Mouse (Mus musculus) E14TG2a.4 (cell line): ENCODE measurements around the gene Slc30a3.

Experiments used
- H3K27me3 ChIP-seq: 2 replicates; pipeline ENCODE4 v1.6.1; 2014; ENCODE audit warnings: low read length, control low read depth; ENCODE audit not compliant: insufficient read depth
- H3K36me3 ChIP-seq: 2 replicates; pipeline ENCODE4 v1.6.1; 2014; ENCODE audit warnings: low read length, control low read depth; ENCODE audit not compliant: insufficient read depth
- H3K4me1 ChIP-seq: replicated peaks from 2 replicates; pipeline ENCODE4 v1.6.1; 2014; ENCODE audit warnings: low read depth, low read length, control low read depth
- H3K4me3 ChIP-seq: replicated peaks from 2 replicates; pipeline ENCODE4 v1.5.1; 2014; ENCODE audit warnings: mild to moderate bottlenecking, low read length
- H3K9me3 ChIP-seq: 2 replicates; pipeline ENCODE4 v1.6.1; 2014; ENCODE audit warnings: low read length, control low read depth
- CTCF ChIP-seq: conservative IDR thresholded peaks from 2 replicates; pipeline ENCODE4 v1.5.1; 2014; ENCODE audit warnings: low read length
- NANOG ChIP-seq: IDR thresholded peaks from 2 replicates; pipeline ENCODE4 v1.6.1; 2014; ENCODE audit warnings: borderline replicate concordance, low read length, mixed read lengths
- POU5F1 ChIP-seq: IDR thresholded peaks from 2 replicates; pipeline ENCODE4 v1.6.1; 2014; ENCODE audit warnings: low read length, borderline replicate concordance

Gene Slc30a3

DNA sequence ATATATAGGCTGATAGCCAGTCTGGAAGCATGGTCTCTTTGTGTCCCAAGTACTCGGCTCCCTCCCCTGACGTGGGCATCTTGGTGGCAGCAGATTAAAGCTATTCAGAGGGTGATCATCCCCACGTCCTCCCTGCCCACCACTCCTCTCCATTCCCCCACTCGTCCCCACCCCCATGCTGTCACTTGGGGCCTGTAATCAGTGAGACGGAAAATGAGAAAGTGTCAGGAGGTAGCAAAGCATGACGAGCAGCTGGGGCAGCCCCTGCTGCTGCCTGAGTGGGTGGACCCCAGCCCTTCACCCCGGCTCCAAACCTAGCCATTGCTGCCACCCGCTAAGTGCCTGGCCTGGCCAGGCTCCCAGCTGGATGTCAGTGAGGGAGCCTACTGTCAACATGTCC lies 24.1 kb downstream of the Slc30a3 start:
- H3K9me3 ChIP-seq, result no peaks in the 10 kb centered on the region
- no peak for TF ChIP-seq CTCF
- TF ChIP-seq POU5F1, result no peak
- TF ChIP-seq NANOG, result no peak
- peaks cover 15% of the 10 kb centered on the region for H3K4me1 ChIP-seq

GRCm38 (mm10) chr5:31082935-31083625 lies 25.0 kb downstream of the Slc30a3 start:
- peaks cover 9% of the 10 kb centered on the region for H3K4me1 ChIP-seq
- TF ChIP-seq POU5F1 (no peak), NANOG (no peak), CTCF (no peak)
- H3K9me3 ChIP-seq, result no peaks in the 10 kb centered on the region
- H3K36me3 ChIP-seq, result peaks cover 17% of the 10 kb centered on the region
- H3K4me3 ChIP-seq, result no peak overlapping the region
- H3K27me3 ChIP-seq, result peaks cover 26% of the 10 kb centered on the region

More for the DNA sequence above, 24.1 kb downstream of the Slc30a3 start:
- H3K4me3 ChIP-seq, result no peak overlapping the region
- peaks cover 34% of the 10 kb centered on the region for H3K27me3 ChIP-seq
- peaks cover 8% of the 10 kb centered on the region for H3K36me3 ChIP-seq

DNA sequence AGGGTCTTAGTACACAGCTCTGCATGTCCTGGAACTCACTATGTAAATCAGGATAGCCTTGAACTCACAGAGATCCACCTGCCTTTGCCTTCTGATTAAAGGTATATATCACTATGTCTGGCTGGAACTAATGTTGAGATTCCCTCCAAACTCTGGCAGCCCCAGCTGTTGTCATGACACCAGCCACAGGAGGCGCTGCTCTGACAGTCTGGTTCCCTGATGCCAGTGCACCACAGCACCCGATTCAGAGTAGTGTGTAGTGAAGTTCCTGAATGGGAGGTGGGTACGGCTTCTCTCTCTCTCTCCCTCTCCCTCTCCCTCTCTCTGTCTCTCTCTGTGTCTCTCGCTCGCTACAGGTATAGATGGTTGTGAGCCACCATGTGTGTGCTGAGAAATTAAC lies 25.7 kb downstream of the Slc30a3 start:
- TF ChIP-seq NANOG, result no peak
- peak; percentile 21; the same call in 1 of the 2 replicates for TF ChIP-seq CTCF
- no peak overlapping the region for H3K4me3 ChIP-seq
- peaks cover 24% of the 10 kb centered on the region for H3K36me3 ChIP-seq
- H3K27me3 ChIP-seq, result peaks cover 21% of the 10 kb centered on the region
- no peaks in the 10 kb centered on the region for H3K9me3 ChIP-seq
- H3K4me1 ChIP-seq, result peaks cover 7% of the 10 kb centered on the region

DNA sequence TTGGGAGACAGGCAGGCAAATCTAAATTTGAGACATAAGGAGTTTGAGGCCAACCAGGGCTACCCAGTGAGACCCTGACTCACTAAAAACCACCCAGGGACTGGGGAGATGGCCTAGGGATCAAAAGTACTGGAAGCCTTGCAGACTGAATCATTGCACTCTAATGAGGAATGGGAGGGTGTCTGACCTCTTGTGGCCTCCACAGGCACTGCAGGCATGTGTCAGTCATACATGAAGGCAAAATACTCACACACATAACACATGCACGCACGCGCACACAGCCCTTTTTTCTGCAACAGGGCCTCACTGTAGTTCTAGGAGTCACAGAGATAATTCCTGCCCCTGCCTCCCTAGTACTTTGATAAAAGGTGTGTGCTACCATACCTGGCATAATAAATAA lies 26.7 kb downstream of the Slc30a3 start:
- H3K4me3 ChIP-seq, result no peak overlapping the region
- no peaks in the 10 kb centered on the region for H3K9me3 ChIP-seq
- no peak for TF ChIP-seq POU5F1
- TF ChIP-seq CTCF, result peak; percentile 74
- peaks cover 16% of the 10 kb centered on the region for H3K4me1 ChIP-seq
- peaks cover 34% of the 10 kb centered on the region for H3K36me3 ChIP-seq
- peaks cover 13% of the 10 kb centered on the region for H3K27me3 ChIP-seq

DNA sequence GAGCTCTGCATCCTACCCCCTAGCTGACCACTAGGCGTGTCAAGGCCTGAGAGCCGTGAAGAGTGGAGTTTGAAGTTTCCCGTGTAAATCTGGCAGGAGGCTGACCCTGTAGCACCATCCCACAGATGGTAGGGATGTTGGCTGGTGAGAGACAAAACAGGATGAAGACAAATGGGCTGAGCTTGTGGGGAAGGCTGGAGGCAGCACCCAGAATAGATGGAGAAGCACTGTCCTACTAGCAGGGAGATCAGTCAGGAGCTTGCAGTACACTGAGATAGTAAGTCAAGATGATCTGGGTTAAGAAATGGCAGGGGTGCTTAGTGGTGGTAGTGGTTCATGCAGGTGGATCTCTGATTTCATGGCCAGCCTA lies 27.3 kb downstream of the Slc30a3 start:
- TF ChIP-seq POU5F1, result no peak
- TF ChIP-seq CTCF, result no peak

DNA sequence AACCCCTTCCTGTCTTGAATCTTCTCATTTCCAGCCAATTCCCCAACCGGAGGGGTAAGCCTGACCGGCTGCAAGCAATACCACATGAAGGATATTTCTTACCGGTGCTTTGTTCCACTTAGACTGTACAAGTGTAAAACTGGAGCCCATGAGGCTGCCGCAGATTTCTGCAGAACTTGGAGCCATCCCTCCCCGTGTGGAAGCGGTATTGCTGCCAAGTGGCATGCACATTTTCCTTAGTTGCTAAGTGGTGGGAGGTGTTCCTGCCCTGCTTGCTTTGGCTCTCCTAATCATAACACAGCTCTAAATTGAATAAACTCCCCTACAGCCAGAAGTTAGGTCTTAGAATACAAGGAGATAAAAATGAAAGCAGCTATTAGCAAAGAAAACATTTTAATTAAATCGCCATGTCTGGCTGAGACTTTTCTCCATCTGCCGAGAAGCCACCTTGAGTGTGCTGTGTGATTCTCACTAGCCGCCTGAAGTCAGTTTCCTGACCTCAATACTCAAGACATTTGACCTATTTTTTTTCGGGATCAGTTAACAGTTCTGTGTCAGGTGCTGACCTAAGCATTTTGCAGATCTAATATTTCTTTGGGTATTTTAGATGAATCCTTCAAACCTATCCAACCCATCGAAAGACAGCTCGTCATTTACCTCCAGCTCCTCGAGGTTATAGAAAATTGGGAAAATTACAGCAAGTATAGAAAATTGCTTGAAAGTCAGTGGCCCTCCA lies 27.8 kb downstream of the Slc30a3 start:
- H3K9me3 ChIP-seq, result no peaks in the 10 kb centered on the region
- peaks cover 45% of the 10 kb centered on the region for H3K36me3 ChIP-seq
- H3K4me3 ChIP-seq, result no peak overlapping the region
- H3K27me3 ChIP-seq, result peaks cover 5% of the 10 kb centered on the region; the same call in 1 of the 2 replicates
- TF ChIP-seq POU5F1 (no peak), NANOG (no peak), CTCF (no peak)
- H3K4me1 ChIP-seq, result peaks cover 24% of the 10 kb centered on the region

More for the DNA sequence above, 27.3 kb downstream of the Slc30a3 start:
- no peak overlapping the region for H3K4me3 ChIP-seq
- H3K9me3 ChIP-seq, result no peaks in the 10 kb centered on the region
- peaks cover 19% of the 10 kb centered on the region for H3K4me1 ChIP-seq
- H3K27me3 ChIP-seq, result peaks cover 7% of the 10 kb centered on the region
- H3K36me3 ChIP-seq, result peaks cover 40% of the 10 kb centered on the region

DNA sequence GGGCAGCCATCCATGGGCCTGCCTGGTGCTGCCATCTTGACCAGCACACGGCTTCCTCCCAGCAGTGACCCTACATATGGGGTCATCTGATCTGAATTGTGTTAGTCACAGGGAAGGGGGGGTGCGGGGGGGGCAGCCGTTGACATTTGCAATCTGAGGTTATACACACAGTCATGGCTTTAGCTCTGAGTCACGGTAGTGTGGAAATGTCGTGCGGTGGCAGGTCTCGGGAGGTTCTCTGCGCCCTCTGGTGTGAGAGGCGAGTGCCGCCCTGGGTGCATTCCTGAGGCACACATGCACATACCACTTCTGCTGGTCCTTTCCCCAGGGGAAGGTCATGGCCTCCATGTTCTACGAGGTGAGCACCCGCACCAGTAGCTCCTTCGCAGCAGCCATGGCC lies 31.7 kb downstream of the Slc30a3 start:
- no peak overlapping the region for H3K4me3 ChIP-seq
- H3K36me3 ChIP-seq, result peaks cover 84% of the 10 kb centered on the region
- no peaks in the 10 kb centered on the region for H3K9me3 ChIP-seq
- no peak for TF ChIP-seq CTCF
- no peak for TF ChIP-seq POU5F1
- TF ChIP-seq NANOG, result no peak
- no peaks in the 10 kb centered on the region for H3K27me3 ChIP-seq
- H3K4me1 ChIP-seq, result peaks cover 45% of the 10 kb centered on the region

GRCm38 (mm10) chr5:31073176-31073575 lies 34.9 kb downstream of the Slc30a3 start:
- Histone ChIP-seq H3K36me3 (peaks cover 100% of the 10 kb centered on the region), H3K4me3 (no peak overlapping the region), H3K9me3 (no peaks in the 10 kb centered on the region), H3K27me3 (no peaks in the 10 kb centered on the region), H3K4me1 (peaks cover 55% of the 10 kb centered on the region)
- TF ChIP-seq CTCF, result no peak
- TF ChIP-seq POU5F1, result no peak

GRCm38 (mm10) chr5:31071821-31072220 lies 36.2 kb downstream of the Slc30a3 start:
- Histone ChIP-seq H3K27me3 (no peaks in the 10 kb centered on the region), H3K4me1 (peaks cover 60% of the 10 kb centered on the region), H3K4me3 (no peak overlapping the region), H3K9me3 (no peaks in the 10 kb centered on the region), H3K36me3 (peaks cover 100% of the 10 kb centered on the region)
- TF ChIP-seq NANOG, result no peak
- TF ChIP-seq POU5F1, result no peak
- TF ChIP-seq CTCF, result no peak
